Mouse (Mus musculus) cerebellum, adult 2 months (tissue): ENCODE results near the gene Anapc11.

Experiments
- CTCF ChIP-seq: fragments of 200-500 bp; IDR thresholded peaks from 2 replicates; pipeline ENCODE4 v1.5.1; 2011; ENCODE audit warnings: low read depth, mild to moderate bottlenecking, control low read depth, low read length, moderate library complexity, borderline replicate concordance; ENCODE audit not compliant: insufficient read depth
- POLR2A ChIP-seq: fragments of 200-500 bp; IDR thresholded peaks from 2 replicates; pipeline ENCODE4 v1.6.1; 2011; ENCODE audit warnings: low read length, control low read depth, borderline replicate concordance; ENCODE audit not compliant: insufficient read depth

DNA sequence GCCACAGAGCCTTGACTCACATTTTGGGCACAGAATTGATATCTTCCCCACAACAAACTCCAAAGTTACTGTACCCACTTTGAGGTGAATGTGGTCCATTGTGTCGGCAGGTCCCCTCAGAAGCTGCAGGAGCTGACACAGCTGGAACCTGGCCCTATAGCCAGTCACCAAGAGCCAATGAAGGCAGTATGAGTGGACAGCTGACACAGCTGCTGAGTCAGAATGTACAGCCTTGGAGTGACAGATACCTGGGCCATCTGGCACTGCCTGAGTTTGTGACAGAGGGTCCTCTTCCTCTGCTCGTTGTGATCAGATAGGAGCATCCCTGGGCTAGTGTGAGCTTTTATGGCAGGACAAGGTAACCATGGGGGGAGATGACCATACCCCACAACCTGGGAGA is 43.0 kb upstream of the Anapc11 start:
- TF ChIP-seq CTCF, result no peak
- no peak for TF ChIP-seq POLR2A
